Mouse (Mus musculus) myocyte (in vitro differentiated cells): ENCODE measurements around the gene Nr4a2. TPM values are rescaled to one million over a fixed set of nuclear protein-coding genes. Genes with fewer than 3 reads are reported as not detected.

Experiments
- H3K27me3 ChIP-seq: one replicate; pipeline ENCODE4 v1.6.1; 2011; ENCODE audit not compliant: control insufficient read depth, insufficient read depth, insufficient read length
- H3K36me3 ChIP-seq: one replicate; pipeline ENCODE4 v1.6.1; 2011; ENCODE audit not compliant: control insufficient read depth, insufficient read depth
- H3K4me2 ChIP-seq: one replicate; pipeline ENCODE4 v1.6.1; 2011; ENCODE audit warnings: low read depth, control low read depth
- H3K4me3 ChIP-seq: one replicate; pipeline ENCODE4 v1.5.1; 2011; ENCODE audit warnings: mild to moderate bottlenecking, control low read depth, moderate library complexity
- H3K79me2 ChIP-seq: one replicate; pipeline ENCODE4 v1.6.1; 2011; ENCODE audit not compliant: control insufficient read depth, insufficient read depth
- H3ac ChIP-seq: one replicate; pipeline ENCODE4 v1.6.1; 2011; ENCODE audit not compliant: control insufficient read depth, insufficient read length
- CEBPB ChIP-seq: IDR thresholded peaks from 2 replicates; pipeline ENCODE4 v1.6.1; 2011; ENCODE audit warnings: mild to moderate bottlenecking, moderate library complexity; ENCODE audit not compliant: poor library complexity, insufficient read depth, severe bottlenecking
- E2F4 ChIP-seq: IDR thresholded peaks from one replicate; pipeline ENCODE4 v1.6.1; 2011; ENCODE audit warnings: mild to moderate bottlenecking, control low read depth, moderate library complexity; ENCODE audit not compliant: insufficient read depth
- MAX ChIP-seq: IDR thresholded peaks from one replicate; pipeline ENCODE4 v1.6.1; 2011; ENCODE audit warnings: low read depth, mild to moderate bottlenecking, control low read depth
- MYOD1 ChIP-seq, 3 experiments: IDR thresholded peaks; one replicate each; pipeline ENCODE4 v1.6.1; 2011; ENCODE audit warnings: control low read depth in 2 of 3, low read depth in 2 of 3, mild to moderate bottlenecking in 2 of 3, moderate library complexity in 1 of 3; ENCODE audit not compliant: insufficient read length in 2 of 3, control insufficient read depth in 1 of 3
- MYOG ChIP-seq, 3 experiments: IDR thresholded peaks; one replicate each; pipeline ENCODE4 v1.6.1; 2011; ENCODE audit warnings: control low read depth in 2 of 3, low read depth in 2 of 3, mild to moderate bottlenecking in 2 of 3; ENCODE audit not compliant: insufficient read length in 2 of 3, control insufficient read depth in 1 of 3, insufficient read depth in 1 of 3
- POLR2A ChIP-seq: IDR thresholded peaks from one replicate; pipeline ENCODE4 v1.6.1; 2011; ENCODE audit warnings: low read depth, mild to moderate bottlenecking, control low read depth, moderate library complexity; ENCODE audit not compliant: insufficient read length
- POLR2AphosphoS2 ChIP-seq: IDR thresholded peaks from one replicate; pipeline ENCODE4 v1.6.1; 2011; ENCODE audit warnings: low read depth, control low read depth; ENCODE audit not compliant: insufficient read length
- REST ChIP-seq: IDR thresholded peaks from one replicate; pipeline ENCODE4 v1.6.1; 2011; ENCODE audit warnings: mild to moderate bottlenecking, control low read depth, moderate library complexity; ENCODE audit not compliant: insufficient read depth, insufficient read length
- SRF ChIP-seq: IDR thresholded peaks from one replicate; pipeline ENCODE4 v1.6.1; 2011; ENCODE audit warnings: low read depth; ENCODE audit not compliant: control insufficient read depth, insufficient read length
- TCF12 ChIP-seq: IDR thresholded peaks from one replicate; pipeline ENCODE4 v1.6.1; 2011; ENCODE audit warnings: mild to moderate bottlenecking, control low read depth; ENCODE audit not compliant: poor library complexity, insufficient read depth, severe bottlenecking
- TCF3 ChIP-seq: IDR thresholded peaks from one replicate; pipeline ENCODE4 v1.6.1; 2011; ENCODE audit warnings: low read depth, control low read depth; ENCODE audit not compliant: insufficient read length
- USF1 ChIP-seq: IDR thresholded peaks from one replicate; pipeline ENCODE4 v1.6.1; 2011; ENCODE audit warnings: low read depth, mild to moderate bottlenecking, control low read depth, moderate library complexity
- polyA plus RNA-seq: library from polyadenylated mRNA; unstranded; fragments of >200 nt; fragmentation: generic; extraction: Trizol; gene quantifications from one replicate; pipeline ENCODE4 v1.2.1, GENCODE M21; 2012; ENCODE audit warnings: missing spikeins

Gene Nr4a2
- polyA plus RNA-seq, 1 experiment, result 1.5 TPM

- H3K79me2 ChIP-seq, result peaks cover 49% of the 10 kb centered on the region
- peak overlapping the region; percentile 78 for H3K4me2 ChIP-seq
- H3ac ChIP-seq, result peak overlapping the region; percentile 60
- H3K36me3 ChIP-seq, result no peaks in the 10 kb centered on the region
- TF ChIP-seq TCF12, result no peak
- no peak for TF ChIP-seq REST
- no peak for TF ChIP-seq TCF3
- TF ChIP-seq USF1, result no peak
- TF ChIP-seq MAX, result no peak
- no peak for TF ChIP-seq MYOG (IDR thresholded peaks at IDR 0.05; ENCODE audit: control insufficient read depth in 1 of 3, insufficient read depth in 1 of 3, insufficient read length in 2 of 3, low read depth in 2 of 3)
- no peak for TF ChIP-seq SRF
- no peak for TF ChIP-seq CEBPB
- no peak for TF ChIP-seq POLR2A
- TF ChIP-seq E2F4, result no peak
- no peak for TF ChIP-seq POLR2AphosphoS2
- no peak for TF ChIP-seq MYOD1 (IDR thresholded peaks at IDR 0.05; ENCODE audit: control insufficient read depth in 1 of 3, insufficient read length in 2 of 3, low read depth in 2 of 3)
- peak overlapping the region; percentile 80 for H3K4me3 ChIP-seq
- H3K27me3 ChIP-seq, result no peaks in the 10 kb centered on the region
Measured at GRCm38 (mm10) chr2:57122986-57123980, 520 bp downstream of the Nr4a2 start.

DNA sequence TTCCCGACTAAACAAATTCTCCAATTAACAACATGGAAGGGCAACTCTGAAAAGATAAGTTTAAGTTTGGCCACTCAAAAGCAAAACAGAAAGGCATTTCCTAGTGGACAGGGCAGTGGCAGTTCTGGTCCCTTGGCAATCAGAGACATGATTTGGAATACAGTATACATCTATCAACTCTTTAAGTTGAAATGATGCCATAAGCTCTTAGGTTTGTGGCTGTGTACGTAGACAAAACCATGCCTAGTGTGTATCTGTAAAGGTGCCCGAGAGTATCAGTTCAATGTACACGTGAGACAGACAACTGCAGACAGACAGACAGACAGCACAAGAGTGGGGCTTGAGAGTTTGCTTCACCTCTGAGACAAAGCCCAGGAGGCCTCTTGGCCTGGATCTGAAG, 2.7 kb downstream of the Nr4a2 start:
- Histone ChIP-seq H3K79me2 (peaks cover 57% of the 10 kb centered on the region), H3K36me3 (no peaks in the 10 kb centered on the region), H3K27me3 (no peaks in the 10 kb centered on the region), H3K4me3 (no peak overlapping the region), H3K4me2 (peak overlapping the region; percentile 78), H3ac (no peak overlapping the region)
- TF ChIP-seq POLR2A, result no peak
- no peak for TF ChIP-seq REST
- no peak for TF ChIP-seq TCF3
- TF ChIP-seq CEBPB, result no peak
- no peak for TF ChIP-seq E2F4
- no peak for TF ChIP-seq SRF
- no peak for TF ChIP-seq POLR2AphosphoS2
- TF ChIP-seq MAX, result no peak
- TF ChIP-seq MYOD1 (IDR thresholded peaks at IDR 0.05; ENCODE audit: control insufficient read depth in 1 of 3, insufficient read length in 2 of 3, low read depth in 2 of 3), result no peak
- TF ChIP-seq USF1, result no peak
- TF ChIP-seq TCF12, result no peak
- no peak for TF ChIP-seq MYOG (IDR thresholded peaks at IDR 0.05; ENCODE audit: control insufficient read depth in 1 of 3, insufficient read depth in 1 of 3, insufficient read length in 2 of 3, low read depth in 2 of 3)

DNA sequence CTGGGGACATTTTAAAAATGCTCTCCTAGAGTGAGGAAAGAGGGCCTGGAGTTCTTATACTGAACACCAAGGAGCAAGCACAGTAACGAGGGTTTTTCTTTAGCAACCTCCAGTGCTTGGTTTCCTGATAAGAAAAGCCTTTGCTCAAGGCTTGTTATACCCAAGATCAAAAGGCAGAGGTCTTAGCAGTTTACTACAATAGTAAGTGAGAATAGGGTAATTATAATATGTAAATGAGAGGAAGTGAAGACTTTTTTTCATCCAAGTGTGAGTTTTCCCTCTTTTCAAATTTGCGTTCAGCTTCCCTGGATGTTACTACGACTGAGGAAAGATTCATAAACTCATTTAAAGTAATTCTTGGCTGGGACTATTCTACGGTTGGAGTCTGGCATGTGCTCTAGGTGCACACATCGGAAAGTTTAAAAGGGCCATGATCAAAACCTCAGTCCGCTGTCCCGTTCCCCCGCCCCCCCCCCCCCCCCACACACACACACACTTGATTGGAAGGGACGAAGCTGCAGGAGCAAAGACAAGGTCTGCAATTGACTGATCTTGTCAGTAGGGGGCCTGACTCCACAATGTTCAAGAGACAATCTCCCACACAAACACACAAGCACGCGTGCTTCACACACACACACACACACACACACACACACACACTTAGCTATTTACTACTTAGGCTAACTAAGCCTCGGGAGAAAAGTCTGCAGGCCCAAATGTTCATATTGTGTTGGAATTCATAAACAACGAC, 6.4 kb downstream of the Nr4a2 start:
- no peak for TF ChIP-seq USF1
- TF ChIP-seq CEBPB, result no peak
- no peak for TF ChIP-seq SRF
- TF ChIP-seq REST, result no peak
- H3K27me3 ChIP-seq, result no peaks in the 10 kb centered on the region
- no peaks in the 10 kb centered on the region for H3K36me3 ChIP-seq
- H3K4me2 ChIP-seq, result peak overlapping the region; percentile 99
- H3K79me2 ChIP-seq, result peaks cover 49% of the 10 kb centered on the region
- peak overlapping the region; percentile 70 for H3K4me3 ChIP-seq
- peak overlapping the region; percentile 61 for H3ac ChIP-seq

- no peak for TF ChIP-seq TCF12
- peak in 1 of 3 experiments; percentile 16 for TF ChIP-seq MYOD1 (IDR thresholded peaks at IDR 0.05; ENCODE audit: control insufficient read depth in 1 of 3, insufficient read length in 2 of 3, low read depth in 2 of 3)
- no peak for TF ChIP-seq MYOG (IDR thresholded peaks at IDR 0.05; ENCODE audit: control insufficient read depth in 1 of 3, insufficient read depth in 1 of 3, insufficient read length in 2 of 3, low read depth in 2 of 3)
- peak; percentile 61 for TF ChIP-seq POLR2A
- peak; percentile 5 for TF ChIP-seq SRF
- TF ChIP-seq POLR2AphosphoS2, result peak; percentile 73
- no peaks in the 10 kb centered on the region for H3K27me3 ChIP-seq
- peak overlapping the region; percentile 61 for H3ac ChIP-seq
- H3K79me2 ChIP-seq, result peaks cover 41% of the 10 kb centered on the region
- H3K4me2 ChIP-seq, result peak overlapping the region; percentile 99
- peak overlapping the region; percentile 70 for H3K4me3 ChIP-seq
- H3K36me3 ChIP-seq, result no peaks in the 10 kb centered on the region
Measured at GRCm38 (mm10) chr2:57116366-57117200, 7.2 kb downstream of the Nr4a2 start.
